Mouse (Mus musculus): ENCODE results near the gene Rnf157. TPM values are rescaled to one million over a fixed set of nuclear protein-coding genes. Genes with fewer than 3 reads are reported as not detected.
A peak's percentile ranks its signal among the peaks of the same experiment; 100 is the strongest.
"Not testable (repeated sequence)": the region's sequence is repeated elsewhere in the genome, so short reads cannot be mapped to it uniquely, and the experiment has no call there.

Rnf157 gene
- total RNA-seq, 2 experiments from 2014 or later: 200 to 207 TPM

- no peak for DNase-seq (ENCODE audit: extremely low spot score in 1 of 2, low spot score in 2 of 2)
- intact Hi-C loops (cut with DNase I): no loop called here
These were observed 11.2 kb upstream of the Rnf157 start for GRCm38 (mm10) chr11:116423782-116424620.

- intact Hi-C loops (cut with DNase I): no loop called here
These were observed 10.4 kb upstream of the Rnf157 start for GRCm38 (mm10) chr11:116423214-116423613.

GRCm38 (mm10) chr11:116422562-116422961 lies 9.7 kb upstream of the Rnf157 start:
- intact Hi-C loops (cut with DNase I): no loop called here
- no peak for DNase-seq (ENCODE audit: extremely low spot score in 1 of 2, low spot score in 2 of 2)

More at GRCm38 (mm10) chr11:116423214-116423613, 10.4 kb upstream of the Rnf157 start:
- DNase-seq (ENCODE audit: extremely low spot score in 1 of 2, low spot score in 2 of 2): no peak

- intact Hi-C loops (cut with DNase I): no loop called here
- no peak for DNase-seq (ENCODE audit: extremely low spot score in 1 of 2, low spot score in 2 of 2)
These were observed 8.3 kb upstream of the Rnf157 start for GRCm38 (mm10) chr11:116421102-116421501.

GRCm38 (mm10) chr11:116418841-116419462 lies 6.1 kb upstream of the Rnf157 start:
- intact Hi-C loops (cut with DNase I): no loop called here
- DNase-seq (ENCODE audit: extremely low spot score in 1 of 2, low spot score in 2 of 2): no peak

GRCm38 (mm10) chr11:116418194-116418840 lies 5.5 kb upstream of the Rnf157 start:
- intact Hi-C loops (cut with DNase I): no loop called here
- peak in 1 of 2 experiments; percentile 75 for DNase-seq (ENCODE audit: extremely low spot score in 1 of 2, low spot score in 2 of 2)

GRCm38 (mm10) chr11:116417054-116417453 lies 4.2 kb upstream of the Rnf157 start:
- intact Hi-C loops (cut with DNase I): no loop called here
- DNase-seq (ENCODE audit: extremely low spot score in 1 of 2, low spot score in 2 of 2): no peak

GRCm38 (mm10) chr11:116416196-116416943 lies 3.5 kb upstream of the Rnf157 start:
- intact Hi-C loops (cut with DNase I): no loop called here

GRCm38 (mm10) chr11:116413631-116414022 lies 795 bp upstream of the Rnf157 start:
- DNase-seq (ENCODE audit: extremely low spot score in 1 of 2, low spot score in 2 of 2): no peak
- intact Hi-C loops (cut with DNase I): no loop called here

More at GRCm38 (mm10) chr11:116416196-116416943, 3.5 kb upstream of the Rnf157 start:
- no peak for DNase-seq (ENCODE audit: extremely low spot score in 1 of 2, low spot score in 2 of 2)

GRCm38 (mm10) chr11:116412028-116412827 lies 604 bp downstream of the Rnf157 start:
- intact Hi-C loops (cut with DNase I): no loop called here

GRCm38 (mm10) chr11:116411582-116411981 lies 1.2 kb downstream of the Rnf157 start:
- intact Hi-C loops (cut with DNase I): no loop called here
- DNase-seq (ENCODE audit: extremely low spot score in 1 of 2, low spot score in 2 of 2): no peak

More at GRCm38 (mm10) chr11:116412028-116412827, 604 bp downstream of the Rnf157 start:
- DNase-seq (ENCODE audit: extremely low spot score in 1 of 2, low spot score in 2 of 2): peak in 1 of 2 experiments; percentile 64

- intact Hi-C loops (cut with DNase I); DNase-seq (ENCODE audit: extremely low spot score in 1 of 2, low spot score in 2 of 2): not testable (repeated sequence)
These were observed 2.4 kb downstream of the Rnf157 start for GRCm38 (mm10) chr11:116410415-116410814.

GRCm38 (mm10) chr11:116409008-116409407 lies 3.8 kb downstream of the Rnf157 start:
- intact Hi-C loops (cut with DNase I): no loop called here
- DNase-seq (ENCODE audit: extremely low spot score in 1 of 2, low spot score in 2 of 2): no peak

GRCm38 (mm10) chr11:116406231-116406728 lies 6.6 kb downstream of the Rnf157 start:
- DNase-seq (ENCODE audit: extremely low spot score in 1 of 2, low spot score in 2 of 2): no peak
- intact Hi-C loops (cut with DNase I): no loop called here

- intact Hi-C loops (cut with DNase I): no loop called here
- DNase-seq (ENCODE audit: extremely low spot score in 1 of 2, low spot score in 2 of 2): no peak
These were observed 7.2 kb downstream of the Rnf157 start for GRCm38 (mm10) chr11:116405601-116406000.

- intact Hi-C loops (cut with DNase I): no loop called here
- no peak for DNase-seq (ENCODE audit: extremely low spot score in 1 of 2, low spot score in 2 of 2)
These were observed 12.3 kb downstream of the Rnf157 start for GRCm38 (mm10) chr11:116400560-116400959.

GRCm38 (mm10) chr11:116398348-116398677 lies 14.5 kb downstream of the Rnf157 start:
- DNase-seq (ENCODE audit: extremely low spot score in 1 of 2, low spot score in 2 of 2): no peak
- intact Hi-C loops (cut with DNase I): no loop called here

Data from left cerebral cortex, postnatal 10 days (tissue).